Mouse (Mus musculus) megakaryocyte, embryonic 14.5 days (primary cell): ENCODE data around the gene Sh3d21.

ENCODE experiments used
- FLI1 ChIP-seq: IDR thresholded peaks from 2 replicates; pipeline ENCODE4 v1.6.1; 2012; ENCODE audit warnings: low read length, inconsistent platforms, mixed read lengths
- GATA1 ChIP-seq: IDR thresholded peaks from 3 replicates; pipeline ENCODE4 v1.6.1; 2012; ENCODE audit warnings: mixed read lengths, low read length, inconsistent platforms, borderline replicate concordance

DNA sequence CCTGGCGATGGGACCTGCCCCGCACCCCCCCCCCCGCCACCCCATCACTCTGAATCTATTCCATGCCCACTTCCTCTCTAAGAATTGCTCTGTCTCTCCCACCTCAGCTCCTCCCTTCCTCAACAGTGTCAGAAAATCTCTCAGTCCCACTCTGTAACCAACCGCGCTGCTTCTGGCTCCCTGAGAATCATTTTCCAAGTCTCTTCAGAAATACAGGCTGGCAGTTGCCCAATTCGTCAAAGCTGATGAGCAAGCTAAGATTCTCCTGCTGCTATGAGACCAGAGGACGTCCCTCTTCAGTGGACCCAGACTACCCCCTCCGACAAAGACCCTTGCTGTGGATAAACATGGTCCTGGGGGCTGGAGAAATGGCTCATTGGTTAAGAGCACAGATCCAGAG, 3.8 kb downstream of the Sh3d21 start:
- TF ChIP-seq GATA1 (no peak), FLI1 (no peak)
